Mouse (Mus musculus) c-Kit-positive CD71-negative TER-119-negative erythroid progenitor cells, embryonic 14.5 days (primary cell): ENCODE measurements around the gene Ppp4r3a.
"Not testable (repeated sequence)": the region's sequence is repeated elsewhere in the genome, so short reads cannot be mapped to it uniquely, and the experiment has no call there.

Experiments
- DNase-seq: peaks from one replicate; pipeline ENCODE4 v3.0.0-alpha.2; 2013; ENCODE audit warnings: low read depth

Ppp4r3a gene

DNA sequence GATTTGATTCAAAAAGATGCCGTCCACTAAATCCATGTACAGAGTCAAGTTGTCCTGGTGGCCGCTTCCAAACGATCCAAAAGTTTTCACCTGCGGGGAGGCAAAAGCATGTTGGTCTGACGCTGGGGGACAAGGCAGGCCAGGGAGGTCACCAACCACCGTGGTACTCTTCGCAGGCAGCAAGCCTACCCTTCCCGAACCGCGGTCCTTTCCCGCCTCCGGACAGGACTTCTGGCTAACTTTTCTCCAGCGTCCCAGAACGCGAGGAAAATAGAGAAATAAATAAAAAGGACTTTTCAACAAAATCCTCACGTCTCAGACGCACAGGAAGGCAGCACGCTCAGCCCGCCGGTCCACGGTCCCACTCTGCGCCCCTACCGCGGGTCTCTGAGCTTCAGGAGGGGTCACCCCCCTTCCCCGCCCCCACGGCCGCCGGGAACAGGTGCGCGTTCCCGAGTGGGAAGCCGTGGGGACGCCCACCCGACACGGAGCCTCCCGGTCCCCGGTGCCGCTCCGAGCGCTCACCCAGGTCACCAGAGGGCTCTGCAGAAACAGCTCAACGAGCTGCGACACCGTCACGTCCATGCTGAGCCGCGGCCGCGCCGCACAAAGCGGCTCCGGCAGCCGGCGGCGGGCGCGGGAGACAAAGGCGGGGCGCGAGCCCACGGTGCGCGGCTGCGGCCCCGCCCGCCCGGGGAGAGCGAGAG, 55.1 kb downstream of the Ppp4r3a start:
- DNase-seq: no peak

DNA sequence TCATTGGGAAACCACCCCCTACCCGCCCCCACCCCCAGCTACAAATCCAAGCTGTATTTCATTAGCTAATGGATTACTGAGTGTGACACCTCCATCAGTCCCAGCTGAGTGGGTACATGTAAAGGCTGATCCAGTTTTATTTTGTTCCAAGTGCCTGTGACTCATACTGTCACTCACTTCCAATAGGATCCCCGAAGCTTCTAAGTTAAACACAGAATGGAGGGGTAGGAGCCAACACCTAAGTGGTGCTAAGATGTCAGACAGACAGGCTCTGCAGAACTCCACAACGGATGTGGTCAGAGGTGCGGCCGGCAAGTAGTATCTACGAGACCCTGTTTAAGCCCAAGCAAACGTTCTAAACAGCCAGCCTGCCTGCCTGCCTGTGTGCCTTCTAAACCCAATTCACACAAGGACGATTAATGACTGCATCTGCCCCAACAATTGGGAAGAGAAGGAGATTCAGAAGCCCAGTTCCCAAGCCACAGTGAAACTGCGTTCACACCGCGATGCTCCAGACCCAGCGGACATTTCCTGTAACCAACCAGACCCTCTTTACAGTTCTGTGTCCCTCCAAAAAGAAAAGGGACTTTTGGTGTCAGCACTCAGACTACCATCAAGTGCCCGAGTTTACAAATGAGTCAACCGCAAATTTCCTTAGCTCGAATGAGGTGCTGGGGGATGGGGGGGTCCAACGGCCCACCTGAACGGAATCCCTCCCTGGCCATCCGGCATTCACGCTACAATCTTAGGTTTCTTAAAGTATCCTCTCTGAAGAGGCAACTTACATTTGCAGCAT, 55.9 kb downstream of the Ppp4r3a start:
- DNase-seq: no peak

DNA sequence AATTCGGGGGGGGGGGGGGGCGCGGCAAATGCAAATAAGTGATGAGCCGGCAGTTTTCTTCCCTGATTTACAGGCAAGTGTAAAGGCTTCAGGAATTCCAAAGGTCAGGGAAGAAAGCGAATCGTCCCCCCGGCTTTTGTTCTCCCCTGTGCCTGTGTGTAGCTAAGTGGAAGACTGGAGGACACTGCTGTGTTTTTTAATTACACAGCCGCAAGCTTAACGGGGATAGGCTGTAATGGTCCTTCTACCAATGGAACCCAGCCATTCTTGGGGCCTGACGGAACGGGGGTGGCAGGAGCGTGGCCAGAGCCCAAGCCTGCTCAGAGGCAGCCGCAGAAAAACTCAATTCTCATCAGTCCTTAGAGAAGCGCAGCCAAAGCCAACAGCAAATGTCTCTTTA, 56.6 kb downstream of the Ppp4r3a start:
- DNase-seq: no peak

DNA sequence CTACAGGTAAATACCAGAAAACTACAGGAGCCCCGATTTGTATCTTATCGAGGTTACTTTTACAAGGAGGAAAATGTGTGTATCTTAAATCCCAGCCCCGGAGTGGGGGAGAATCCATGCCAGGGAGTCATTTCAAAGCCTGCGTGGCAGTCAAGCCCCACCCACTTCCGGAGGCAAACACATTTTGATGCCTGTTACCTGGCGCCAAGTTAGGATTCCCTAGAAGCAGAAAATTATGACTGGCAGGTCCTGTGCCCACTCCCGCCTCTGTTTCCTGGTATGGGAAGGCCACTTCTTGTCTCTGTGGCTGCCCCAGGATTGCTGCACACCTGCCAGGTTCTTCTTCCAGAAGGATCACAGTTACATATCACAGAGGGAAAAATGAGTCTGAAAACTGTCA, 57.0 kb downstream of the Ppp4r3a start:
- no peak for DNase-seq

DNA sequence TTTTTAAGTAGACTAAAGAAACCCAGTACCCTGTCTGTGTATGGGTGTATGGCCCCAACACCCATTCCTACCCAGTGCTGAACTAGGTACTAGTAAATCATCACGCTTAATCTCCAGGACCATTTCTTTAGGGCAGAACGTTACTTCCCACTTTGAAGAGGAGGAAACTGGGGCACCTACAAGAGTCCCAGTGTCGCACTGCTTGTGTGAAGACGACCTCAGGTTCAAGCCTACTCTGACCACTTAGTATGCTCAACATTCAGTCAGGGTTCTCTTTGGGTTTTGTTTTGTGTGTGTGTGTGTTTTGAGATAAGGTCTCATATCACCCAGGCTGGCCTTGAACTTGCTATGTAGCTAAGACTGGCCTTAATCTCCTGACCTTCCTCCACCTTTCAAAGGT, 57.5 kb downstream of the Ppp4r3a start:
- DNase-seq: no peak

DNA sequence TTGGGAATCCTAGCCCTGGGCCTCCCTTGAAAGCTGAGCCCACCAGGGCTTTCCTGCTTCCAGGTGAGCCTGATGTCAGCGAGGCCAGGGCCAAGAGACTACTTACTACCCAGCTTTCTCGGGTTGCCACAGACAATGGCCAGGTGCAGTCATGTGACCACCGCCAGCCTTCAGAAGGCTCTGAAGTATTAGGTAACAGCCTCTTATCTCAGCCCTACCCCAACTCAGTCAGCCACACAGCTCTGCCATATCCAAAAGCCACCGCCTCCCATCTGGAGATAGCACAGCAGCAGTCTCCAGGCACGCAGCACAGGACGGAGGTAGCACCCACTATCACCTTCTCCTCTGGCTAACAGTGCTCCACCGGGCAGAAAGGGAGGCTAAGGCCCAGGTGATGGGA, 58.1 kb downstream of the Ppp4r3a start:
- DNase-seq: no peak

DNA sequence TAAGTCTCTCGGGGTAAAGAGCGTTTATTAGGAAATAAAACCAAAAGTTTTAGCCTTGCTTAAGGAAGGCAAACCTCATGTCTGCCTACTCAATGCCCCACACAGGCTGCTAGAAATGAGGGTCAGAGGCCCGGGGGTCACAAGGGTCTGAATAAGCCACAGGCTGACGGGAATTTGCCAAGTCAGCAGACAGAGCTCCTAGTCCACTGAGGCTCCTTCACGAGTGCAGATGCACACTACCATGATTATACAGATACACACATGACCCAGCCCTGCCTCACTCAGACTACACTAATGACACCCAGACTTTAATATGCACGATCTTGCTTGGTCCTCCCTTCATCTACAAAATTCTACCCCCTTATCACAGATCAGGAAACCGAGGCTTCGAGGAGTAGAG, 58.7 kb downstream of the Ppp4r3a start:
- DNase-seq: no peak

DNA sequence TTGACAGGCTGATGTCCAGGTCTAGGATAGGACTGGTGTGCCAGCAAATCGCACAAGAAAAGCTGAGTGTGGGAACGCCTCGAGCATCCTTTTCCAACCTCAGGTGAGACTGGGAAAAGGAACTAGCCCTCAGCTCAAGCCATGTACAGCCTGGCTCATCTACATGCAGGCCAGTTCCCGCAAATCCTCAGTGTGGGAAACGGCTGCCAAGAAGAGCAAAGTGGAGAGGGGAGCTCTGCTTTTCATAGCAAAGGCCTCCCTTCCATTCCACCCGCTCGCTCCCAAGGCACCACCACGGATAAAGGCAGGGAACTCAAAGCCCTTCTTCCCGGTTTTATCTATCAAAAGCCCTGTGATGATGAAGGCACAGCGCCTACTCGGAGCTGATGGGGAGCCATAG, 60.4 kb downstream of the Ppp4r3a start:
- DNase-seq: no peak

DNA sequence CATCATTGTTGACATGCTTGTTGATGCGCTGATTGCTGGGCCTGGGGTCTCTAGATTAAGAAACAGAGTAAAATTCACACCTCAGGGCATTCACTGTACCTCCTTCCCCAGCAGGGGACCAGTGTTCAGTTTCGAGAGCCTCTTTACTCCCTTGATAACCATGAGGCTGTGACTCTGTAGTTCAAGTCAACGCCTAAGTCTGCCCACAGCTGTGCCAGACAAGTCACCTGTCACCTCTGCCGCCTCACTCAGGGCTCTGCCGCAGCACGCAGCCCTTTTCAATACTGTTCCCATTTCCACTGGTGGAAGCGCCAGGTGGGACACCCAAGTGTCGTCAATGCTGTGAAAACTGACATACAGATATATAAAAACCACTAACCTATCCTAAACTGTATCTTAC, 61.1 kb downstream of the Ppp4r3a start:
- DNase-seq: no peak

DNA sequence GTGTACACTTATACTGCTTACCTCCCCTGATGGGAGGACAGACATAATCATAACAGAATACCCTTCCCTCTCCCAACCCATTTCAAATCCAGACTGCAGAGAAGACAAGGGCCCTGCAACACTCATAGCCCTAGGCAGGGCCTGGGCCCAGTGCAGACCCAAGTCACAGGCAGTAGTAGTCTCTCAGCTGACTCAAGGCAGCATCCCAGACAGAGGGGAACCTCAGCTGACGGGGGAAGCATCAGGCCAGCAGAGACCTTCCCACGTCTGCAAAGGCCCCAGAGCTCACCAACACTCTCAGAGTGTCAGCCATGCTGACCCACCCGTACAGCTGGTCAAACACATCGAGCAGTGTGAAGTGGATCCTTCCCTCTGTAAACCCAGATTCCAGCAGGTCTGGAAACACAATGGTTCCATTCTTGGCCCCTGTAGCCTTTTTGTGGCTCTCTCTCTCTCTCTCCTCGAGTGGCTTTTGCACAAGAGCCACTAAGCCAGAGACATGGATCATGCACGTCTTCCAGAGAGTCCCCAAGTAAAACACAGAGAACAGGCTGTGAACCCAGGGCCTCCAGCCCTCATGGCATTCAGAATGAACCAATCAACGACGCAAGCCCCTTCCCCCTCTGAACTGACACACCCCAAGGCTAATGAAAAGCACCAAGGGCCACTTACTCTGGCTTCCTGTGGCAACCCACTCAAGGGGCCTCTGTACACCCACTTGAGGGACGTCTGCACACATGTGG, 61.8 kb downstream of the Ppp4r3a start:
- DNase-seq: no peak

DNA sequence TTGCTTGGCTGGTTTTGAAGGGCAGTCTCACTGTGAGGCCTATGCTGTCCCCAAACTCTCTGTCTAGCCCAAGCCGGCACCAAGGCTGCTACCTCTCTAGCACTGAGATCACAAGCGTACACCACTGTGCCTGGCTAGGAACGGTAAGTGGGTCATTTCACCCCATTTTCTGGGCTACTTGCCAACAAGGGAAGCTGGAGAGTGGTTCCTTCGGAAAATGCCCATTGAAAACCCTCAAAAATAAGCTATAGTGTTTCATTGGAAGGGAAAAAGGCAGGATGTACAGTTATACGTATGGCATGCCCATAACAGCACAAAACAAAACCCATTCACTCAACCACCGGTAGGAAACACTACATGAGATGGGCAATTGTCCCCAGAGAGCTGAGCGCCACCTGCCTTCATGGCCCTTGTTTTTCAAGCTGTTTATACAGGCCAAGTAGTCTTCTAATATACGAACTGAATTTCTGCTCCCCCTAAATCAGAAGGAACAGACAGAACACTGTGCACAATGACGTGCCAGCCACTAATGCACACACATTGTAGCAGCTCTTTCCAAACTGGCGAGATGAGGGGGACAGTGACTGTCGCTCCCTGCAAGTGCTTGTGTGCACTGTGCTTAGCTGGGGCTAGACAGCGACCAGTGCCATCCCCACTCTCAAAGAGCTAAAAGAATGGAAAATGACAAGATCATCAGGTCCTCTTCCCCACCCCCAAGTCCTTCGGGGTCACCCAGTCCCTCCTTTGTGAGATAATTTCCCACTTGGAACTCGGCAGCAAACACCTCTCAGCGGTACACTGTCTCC, 63.1 kb downstream of the Ppp4r3a start:
- DNase-seq: no peak

DNA sequence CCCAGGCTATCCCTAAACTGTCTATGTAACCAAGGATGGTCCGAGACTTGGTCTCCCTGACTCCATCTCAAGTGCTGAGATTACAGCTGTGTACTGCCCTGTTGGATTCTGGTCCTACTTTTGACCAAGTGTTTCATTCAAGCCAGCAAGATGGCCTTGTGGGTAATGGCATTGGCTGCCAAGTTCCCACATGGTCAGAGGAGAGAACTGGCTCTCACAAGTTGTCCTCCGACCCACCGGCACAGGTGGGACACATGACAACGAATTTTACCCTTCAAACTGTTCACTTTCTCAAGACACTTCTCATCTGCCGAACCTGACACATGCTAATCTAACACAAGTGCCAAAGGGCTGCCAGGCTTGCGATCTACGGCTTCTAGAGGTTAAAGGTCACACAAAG, 64.1 kb downstream of the Ppp4r3a start:
- DNase-seq: no peak

DNA sequence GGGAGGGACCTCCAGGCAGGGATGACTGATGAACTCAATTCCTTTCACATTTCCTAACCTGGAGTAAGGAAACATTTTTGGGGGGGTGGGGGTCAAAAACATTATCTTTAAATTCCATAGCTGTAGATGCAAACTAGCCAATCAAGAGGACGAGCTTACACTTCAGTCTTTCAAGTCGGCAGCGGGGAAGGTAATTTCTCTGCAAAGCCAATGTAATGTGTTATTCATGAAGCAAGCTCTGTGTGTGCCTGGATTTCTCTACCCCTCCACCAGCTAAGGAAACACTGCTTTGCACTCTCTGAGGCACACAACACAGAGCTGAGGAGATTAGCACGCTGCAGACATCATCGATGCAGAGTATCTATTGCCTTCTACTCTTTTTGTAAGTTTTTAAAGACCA, 64.5 kb downstream of the Ppp4r3a start:
- no peak for DNase-seq

DNA sequence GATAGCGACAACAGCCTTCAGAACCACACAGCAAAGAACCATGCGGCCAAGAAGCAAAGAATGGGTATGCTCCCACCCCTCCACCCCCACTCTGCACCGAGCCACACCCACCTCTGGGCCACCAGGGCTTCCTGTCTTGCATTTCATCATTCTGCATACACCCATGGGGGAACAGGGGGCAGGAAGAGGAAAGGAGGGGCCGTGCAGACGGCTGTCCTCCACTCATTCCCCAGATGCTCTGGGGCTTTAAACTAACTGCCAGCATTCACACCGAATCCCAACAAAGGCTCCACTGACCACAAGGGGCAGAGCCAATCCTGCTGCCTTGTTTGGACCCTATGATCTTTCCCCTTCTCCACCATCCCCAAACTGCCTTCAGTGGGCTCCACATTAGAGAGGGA, 65.5 kb downstream of the Ppp4r3a start:
- DNase-seq: peak; percentile 49

DNA sequence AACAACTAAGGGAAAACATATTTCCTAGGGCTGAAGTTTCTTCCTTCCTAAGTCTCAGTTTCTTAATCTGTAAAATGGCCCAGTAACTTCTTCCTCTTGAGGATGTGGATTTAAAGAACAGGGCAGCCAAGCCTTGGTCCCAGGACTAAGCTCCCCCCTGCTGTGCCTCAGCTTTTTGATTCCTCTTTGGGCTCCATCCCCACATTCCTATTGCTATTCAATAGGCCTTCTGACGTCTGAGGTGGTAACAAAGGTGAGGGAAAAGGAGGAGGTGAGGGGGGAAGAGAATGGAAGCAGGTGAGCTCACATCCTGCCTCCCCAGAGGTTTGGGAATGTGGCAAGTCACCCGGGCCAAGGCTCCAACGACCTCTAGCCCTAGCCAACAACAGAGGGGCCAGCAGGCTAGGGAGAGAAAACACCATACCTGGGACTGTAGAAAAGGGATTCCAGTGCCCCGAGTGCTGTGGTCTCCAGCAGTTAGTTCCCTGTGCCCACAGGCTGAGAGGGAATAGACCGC, 67.0 kb downstream of the Ppp4r3a start:
- no peak for DNase-seq

DNA sequence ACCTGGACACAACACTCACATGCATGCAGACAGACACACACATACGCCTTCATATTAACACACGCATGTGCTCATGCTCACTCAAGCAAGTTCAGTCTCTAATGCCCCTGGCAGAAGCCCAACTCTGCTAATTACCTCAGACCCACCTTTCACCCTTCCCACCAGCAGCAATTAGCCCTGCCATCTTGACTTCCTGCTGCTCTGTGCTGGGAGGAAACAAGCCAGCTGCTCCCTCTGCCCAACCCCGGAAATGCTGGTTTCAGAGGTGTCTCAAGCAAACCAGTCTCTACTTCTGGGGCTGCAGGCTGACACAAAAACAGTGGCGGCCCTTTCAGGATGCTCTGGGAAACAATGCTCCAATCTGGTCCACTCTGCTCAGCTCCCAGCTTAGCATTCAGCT, 67.6 kb downstream of the Ppp4r3a start:
- peak; percentile 46 for DNase-seq

DNA sequence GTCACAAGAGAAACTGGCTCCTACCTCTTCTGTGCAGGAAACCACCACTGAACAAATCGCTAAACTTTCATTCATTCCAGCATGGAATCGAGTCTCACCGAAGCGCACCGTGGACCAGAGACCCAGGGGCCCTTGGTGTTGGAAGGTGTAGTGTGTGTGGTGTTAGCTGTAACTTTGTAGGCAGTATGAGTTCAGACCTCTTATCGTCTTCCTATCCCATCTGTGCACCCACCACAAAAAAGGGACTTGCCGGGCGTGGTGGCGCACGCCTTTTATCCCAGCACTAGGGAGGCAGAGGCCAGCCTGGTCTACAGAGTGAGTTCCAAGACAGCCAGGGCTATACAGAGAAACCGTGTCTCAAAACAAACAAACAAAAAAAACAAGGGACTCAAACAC, 68.3 kb downstream of the Ppp4r3a start:
- no peak for DNase-seq

DNA sequence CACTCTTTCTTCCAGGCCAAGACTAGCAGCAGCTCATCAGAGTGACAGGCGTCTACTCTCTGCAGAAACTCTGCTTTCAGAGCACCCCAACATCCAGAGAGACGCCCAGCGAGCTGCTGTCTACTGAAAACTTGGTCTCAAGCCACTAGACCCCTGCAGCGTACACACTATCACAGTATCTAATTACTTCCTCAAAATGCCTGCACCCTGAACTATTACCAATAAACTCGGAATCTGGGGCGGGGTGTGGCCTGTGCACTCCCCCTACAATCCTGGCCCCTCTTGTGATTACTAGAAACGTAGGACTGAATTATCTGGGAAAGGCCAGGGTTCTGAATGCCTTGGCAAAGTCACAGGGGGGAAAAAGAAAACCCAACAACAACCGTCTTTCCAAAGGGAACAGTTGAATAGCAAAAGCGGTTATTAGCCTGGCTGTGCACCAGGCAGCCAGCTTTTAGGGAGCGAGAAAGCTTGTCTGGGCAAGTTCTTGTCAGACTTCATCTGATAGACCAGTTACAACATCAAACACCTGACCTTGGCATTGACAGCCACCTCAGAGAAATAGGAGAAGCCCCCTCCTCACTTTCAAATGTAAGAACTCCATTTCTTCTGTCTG, 68.8 kb downstream of the Ppp4r3a start:
- no peak for DNase-seq

DNA sequence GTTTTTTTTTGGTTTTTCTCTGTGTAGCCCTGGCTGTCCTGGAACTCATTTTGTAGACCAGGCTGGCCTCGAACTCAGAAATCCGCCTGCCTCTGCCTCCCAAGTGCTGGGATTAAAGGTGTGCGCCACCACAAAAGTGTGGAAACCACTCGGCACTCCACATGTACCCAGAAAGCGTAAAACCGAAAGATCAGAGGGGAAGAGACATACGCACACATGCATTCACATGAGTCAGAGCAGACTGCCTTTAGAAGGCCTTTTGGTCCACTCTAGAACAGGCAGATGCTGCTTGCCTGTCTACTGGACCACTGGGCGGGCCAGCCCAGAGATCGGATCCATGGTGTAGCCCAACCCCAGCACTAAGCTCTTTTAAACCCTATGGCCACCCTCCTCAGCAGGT, 69.8 kb downstream of the Ppp4r3a start:
- DNase-seq: not testable (repeated sequence)

DNA sequence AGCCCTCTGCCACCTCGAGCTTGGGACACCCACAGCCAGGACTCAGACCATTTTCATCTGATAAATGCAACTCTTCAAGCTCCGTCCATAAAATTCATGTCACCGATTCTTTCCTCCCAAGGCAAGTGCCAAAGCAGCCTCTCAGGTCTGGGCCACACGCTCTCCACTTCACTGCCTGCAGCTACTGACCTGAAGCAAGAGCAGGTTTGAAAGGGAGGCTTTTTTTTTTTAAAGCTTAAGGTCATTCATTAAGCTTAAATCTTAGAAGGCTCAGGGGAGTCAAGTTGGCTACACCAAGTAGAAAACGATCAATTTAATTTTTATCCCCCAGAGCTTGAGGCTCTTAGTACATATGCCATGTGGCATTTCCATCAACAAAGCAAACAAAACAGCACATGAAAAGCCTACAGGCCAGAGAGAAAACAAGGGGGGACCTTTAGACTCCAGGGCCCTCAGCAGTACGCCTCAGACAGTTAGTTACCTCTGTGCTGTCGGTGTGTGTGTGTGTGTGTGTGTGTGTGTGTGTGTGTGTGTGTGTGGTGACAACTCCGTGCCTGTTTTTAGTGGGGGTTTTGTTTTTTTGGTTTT, 70.3 kb downstream of the Ppp4r3a start:
- DNase-seq: no peak
